In the genomic region with DNA sequence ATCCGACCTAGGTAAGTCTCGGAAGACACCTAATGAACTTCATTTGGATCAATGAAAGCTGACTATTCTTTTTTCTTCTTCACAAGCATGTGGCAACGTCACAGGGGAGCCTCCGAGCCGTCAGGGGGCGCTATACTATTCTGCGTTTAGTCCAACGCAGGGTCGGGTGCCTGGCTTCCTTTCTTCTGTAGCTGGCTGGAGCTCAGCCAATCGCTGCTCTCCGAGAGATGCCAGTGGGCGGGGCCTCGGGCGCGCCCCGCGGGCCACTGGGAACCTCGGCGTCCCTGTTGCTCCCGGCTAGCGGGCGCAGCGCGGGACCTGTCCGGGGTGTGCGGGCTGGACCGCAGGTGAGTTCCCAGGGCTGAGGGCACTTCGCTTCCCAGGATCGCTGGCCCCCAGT, we compare ENCODE assay signal across 8 mouse cellular contexts. TPM values are rescaled to one million over a fixed set of nuclear protein-coding genes. Genes with fewer than 3 reads are reported as not detected.
DNase-seq lines count a peak whose midpoint lies in the region; ATAC-seq and TF ChIP-seq lines count a peak whose summit lies in the region.

A gene (plus strand): TSS at position 233 of the 400 bp plus-strand sequence.

- H3K4me2 ChIP-seq in hindbrain, embryonic 13.5 days, result peak within 1 kb of the TSS; percentile 97

- no peaks in the 10 kb centered on the region for H3K27me3 ChIP-seq in Patski
- H3K27me3 ChIP-seq in hindbrain, embryonic 13.5 days, result peaks cover 7% of the 10 kb centered on the region; the same call in 1 of the 2 replicates

- peaks cover 19% of the 10 kb centered on the region for H3K36me3 ChIP-seq in hindbrain, embryonic 13.5 days

- in situ Hi-C loops in Patski (cut with MboI; ENCODE audit: low pct_unique_long_range_greater_than_20kb), result loop anchor here (25.0 kb wide), 1 partner anchor 681 kb away; a partner anchor contains a TSS

- no peak for TF ChIP-seq CTCF in Patski (IDR thresholded peaks at IDR 0.05)

- POLR2A ChIA-PET in Patski (lab: Charles Lee), result interaction anchor here (0.6 kb wide), 1 partner anchor 1363 kb away, joined by 3 read pairs; no protein-coding TSS in a partner anchor

- CTCF ChIA-PET in Patski (lab: Charles Lee), result interaction anchor here (0.6 to 3.2 kb wide), 6 partner anchors 8 to 624 kb away, joined by 3 to 19 read pairs (median 4); a partner anchor contains a TSS

- peak; percentile 82 for ATAC-seq in Patski
- ATAC-seq in hindbrain, embryonic 13.5 days (ENCODE audit: low FRiP score), result peak; percentile 90

- H3K9me3 ChIP-seq in hindbrain, embryonic 13.5 days, result no peaks in the 10 kb centered on the region

- peak within 1 kb of the TSS; percentile 96 for H3K9ac ChIP-seq in hindbrain, embryonic 13.5 days

- DNase-seq in Patski (ENCODE audit: low read depth, low spot score), result peak; percentile 64
- DNase-seq in cerebellum, postnatal 14 days, result peak; percentile 100
- peak; percentile 96 to 99 for DNase-seq in frontal cortex, postnatal 14 days (ENCODE audit: low spot score in 2 of 2)
- peak; percentile 100 for DNase-seq in layer of hippocampus, postnatal 25 days (ENCODE audit: extremely low spot score in 1 of 2, low spot score in 1 of 2)
- peak; percentile 98 for DNase-seq in lung, postnatal 25 days (ENCODE audit: low spot score)
- peak; percentile 99 for DNase-seq in retina, embryonic 14.5 days (ENCODE audit: low spot score)
- peak; percentile 100 for DNase-seq in thymus, postnatal 4 days

- peaks cover 18% of the 10 kb centered on the region for H3K4me1 ChIP-seq in hindbrain, embryonic 13.5 days (replicated peaks)

- 0 out of 2 replicates have a peak within 1 kb of the TSS, but pooled peaks have one; percentile 52 for H3K27ac ChIP-seq in hindbrain, embryonic 13.5 days

- H3K4me3 ChIP-seq in hindbrain, embryonic 13.5 days, result peak within 1 kb of the TSS; percentile 98

- under 1% methylated on average over 29 of the region's 29 CpGs for WGBS in hindbrain, embryonic 13.5 days

RNA-seq across cellular contexts. Expression of the gene that starts here (rescaled TPM):
- polyA plus RNA-seq in Patski (2021), result 48.3 TPM
- polyA plus RNA-seq in hindbrain, embryonic 13.5 days (2015; fragmentation: Nextera tagmentation; extraction: Ambion mirVana), result 55.6 and 56.1 TPM in 2 replicates
- total RNA-seq in layer of hippocampus, postnatal 25 days (2021), result 10 to 100 TPM; 46.7 to 51.6 TPM

Comparison
In these comparisons a context has a peak if more than half of its experiments do, and no peak if none do; other contexts are left out.
1. Peak in every context shown above with its lines: DNase-seq, ATAC-seq, H3K4me3 ChIP-seq and H3K27ac ChIP-seq.